Comparison of ENCODE assay signal across 8 mouse cellular contexts in genomic region chr7:141047581-141048225, GRCm38 (mm10). TPM values are rescaled to one million over a fixed set of nuclear protein-coding genes. Genes with fewer than 3 reads are reported as not detected.
DNase-seq lines count a peak whose midpoint lies in the region; ATAC-seq lines count a peak whose summit lies in the region.

No protein-coding gene starts in this region.

- H3K27ac ChIP-seq in hindbrain, embryonic 11.5 days (ENCODE audit: low read depth, low read length): no peak overlapping the region
- peak overlapping the region; percentile 94 for H3K27ac ChIP-seq in lung, embryonic 15.5 days

- ATAC-seq in hindbrain, embryonic 11.5 days (ENCODE audit: low FRiP score): peak; percentile 81
- peak; percentile 95 for ATAC-seq in lung, embryonic 15.5 days (ENCODE audit: borderline replicate concordance, extremely low read depth, low FRiP score, low TSS enrichment)

- H3K9ac ChIP-seq in hindbrain, embryonic 11.5 days (ENCODE audit: low read depth, low read length): peak overlapping the region; percentile 50; the same call in 1 of the 2 replicates
- peak overlapping the region; percentile 29 for H3K9ac ChIP-seq in lung, embryonic 15.5 days

- H3K27me3 ChIP-seq in hindbrain, embryonic 11.5 days (ENCODE audit: control insufficient read depth, insufficient read depth, low read length): no peaks in the 10 kb centered on the region
- H3K27me3 ChIP-seq in lung, embryonic 15.5 days: no peaks in the 10 kb centered on the region

- 7% methylated on average over 16 of the region's 19 CpGs for WGBS in hindbrain, embryonic 11.5 days
- WGBS in lung, embryonic 15.5 days: 4% methylated on average over 15 of the region's 19 CpGs

- peak overlapping the region; percentile 33 for H3K4me3 ChIP-seq in hindbrain, embryonic 11.5 days (ENCODE audit: low read depth, low read length)
- peak overlapping the region; percentile 29 for H3K4me3 ChIP-seq in lung, embryonic 15.5 days

- no peaks in the 10 kb centered on the region for H3K4me1 ChIP-seq in hindbrain, embryonic 11.5 days (replicated peaks; ENCODE audit: control insufficient read depth, insufficient read depth, low read length)
- H3K4me1 ChIP-seq in lung, embryonic 15.5 days: peaks cover 12% of the 10 kb centered on the region

- H3K36me3 ChIP-seq in hindbrain, embryonic 11.5 days (ENCODE audit: control insufficient read depth, insufficient read depth, low read length): no peaks in the 10 kb centered on the region
- no peaks in the 10 kb centered on the region for H3K36me3 ChIP-seq in lung, embryonic 15.5 days

- peak overlapping the region; percentile 74 for H3K4me2 ChIP-seq in hindbrain, embryonic 11.5 days (replicated peaks; ENCODE audit: low read depth, low read length)
- H3K4me2 ChIP-seq in lung, embryonic 15.5 days: peak overlapping the region; percentile 64

- DNase-seq in MN1 (ENCODE audit: low spot score): peak; percentile 79
- peak; percentile 77 for DNase-seq in cerebellum, adult 9-11 months
- DNase-seq in frontal cortex, postnatal 10 days (ENCODE audit: low spot score in 2 of 2): peak; percentile 66 to 81
- DNase-seq in hindbrain, embryonic 11.5 days (ENCODE audit: low spot score): peak; percentile 14
- DNase-seq in layer of hippocampus, postnatal 10 days (ENCODE audit: low spot score in 2 of 2): peak; percentile 67 to 76
- DNase-seq in ovary, postnatal 14 days (ENCODE audit: low spot score): peak; percentile 66
- DNase-seq in thymus, postnatal 10 days (ENCODE audit: low spot score in 2 of 2): no peak

- no peaks in the 10 kb centered on the region for H3K9me3 ChIP-seq in hindbrain, embryonic 11.5 days (ENCODE audit: control insufficient read depth, low read length)
- H3K9me3 ChIP-seq in lung, embryonic 15.5 days: no peaks in the 10 kb centered on the region

RNA-seq across cellular contexts. Expression of gene B4galnt4, which starts 13.2 kb away (rescaled TPM):
- 15.1 and 18.1 TPM in 2 replicates for polyA plus RNA-seq in hindbrain, embryonic 11.5 days (2014; fragmentation: Nextera tagmentation; extraction: Ambion mirVana)
- total RNA-seq in layer of hippocampus, postnatal 10 days (2021): 100 to 1,000 TPM; 103 to 123 TPM
- 5.3 and 5.8 TPM in 2 replicates for polyA plus RNA-seq in lung, embryonic 15.5 days (2015; fragmentation: Nextera tagmentation; extraction: Ambion mirVana)

RNA-seq across cellular contexts. Expression of gene Gm17387, which starts 18.8 kb away (rescaled TPM):
- not detected in 2 replicates for polyA plus RNA-seq in hindbrain, embryonic 11.5 days (2014; fragmentation: Nextera tagmentation; extraction: Ambion mirVana)
- not detected for total RNA-seq in layer of hippocampus, postnatal 10 days (2021)
- not detected in 2 replicates for polyA plus RNA-seq in lung, embryonic 15.5 days (2015; fragmentation: Nextera tagmentation; extraction: Ambion mirVana)

RNA-seq across cellular contexts. Expression of gene Ifitm6, which starts 30.0 kb away (rescaled TPM):
- 0.24 TPM in 1 of 2 replicates, not detected in the other for polyA plus RNA-seq in hindbrain, embryonic 11.5 days (2014; fragmentation: Nextera tagmentation; extraction: Ambion mirVana)
- not detected for total RNA-seq in layer of hippocampus, postnatal 10 days (2021)
- 1.4 and 1.6 TPM in 2 replicates for polyA plus RNA-seq in lung, embryonic 15.5 days (2015; fragmentation: Nextera tagmentation; extraction: Ambion mirVana)

RNA-seq across cellular contexts. Expression of gene Pkp3, which starts 30.3 kb away (rescaled TPM):
- 2.0 and 2.6 TPM in 2 replicates for polyA plus RNA-seq in hindbrain, embryonic 11.5 days (2014; fragmentation: Nextera tagmentation; extraction: Ambion mirVana)
- total RNA-seq in layer of hippocampus, postnatal 10 days (2021): not detected
- 14.6 and 15.2 TPM in 2 replicates for polyA plus RNA-seq in lung, embryonic 15.5 days (2015; fragmentation: Nextera tagmentation; extraction: Ambion mirVana)

RNA-seq across cellular contexts. Expression of gene Ifitm3, which starts 37.1 kb away (rescaled TPM):
- polyA plus RNA-seq in hindbrain, embryonic 11.5 days (2014; fragmentation: Nextera tagmentation; extraction: Ambion mirVana): 18.6 and 20.6 TPM in 2 replicates
- total RNA-seq in layer of hippocampus, postnatal 10 days (2021): 10 to 100 TPM; 13.0 TPM
- 238 and 246 TPM in 2 replicates for polyA plus RNA-seq in lung, embryonic 15.5 days (2015; fragmentation: Nextera tagmentation; extraction: Ambion mirVana)

Comparison
In these comparisons a context has a peak if more than half of its experiments do, and no peak if none do; other contexts are left out.
1. DNase-seq: peak in MN1 (single experiment), cerebellum, adult 9-11 months (single experiment), frontal cortex, postnatal 10 days (2 of 2), hindbrain, embryonic 11.5 days (single experiment), layer of hippocampus, postnatal 10 days (2 of 2) and ovary, postnatal 14 days (single experiment); none in thymus, postnatal 10 days (0 of 2).